In genomic region chr5:73491074-73491836, GRCm38 (mm10) we compare ENCODE assay signal across 8 mouse cellular contexts. TPM values are rescaled to one million over a fixed set of nuclear protein-coding genes. Genes with fewer than 3 reads are reported as not detected.
DNase-seq lines count a peak whose midpoint lies in the region; ATAC-seq lines count a peak whose summit lies in the region.

No protein-coding gene starts in this region.

- H3K9ac ChIP-seq in forebrain, embryonic 13.5 days, result peak overlapping the region; percentile 82
- peak overlapping the region; percentile 77 for H3K9ac ChIP-seq in limb, embryonic 11.5 days (ENCODE audit: low read length)
- H3K9ac ChIP-seq in midbrain, embryonic 15.5 days, result peak overlapping the region; percentile 76

- peak overlapping the region; percentile 75 for H3K4me2 ChIP-seq in forebrain, embryonic 13.5 days
- H3K4me2 ChIP-seq in limb, embryonic 11.5 days (ENCODE audit: low read depth, severe bottlenecking), result peak overlapping the region; percentile 94
- H3K4me2 ChIP-seq in midbrain, embryonic 15.5 days, result peak overlapping the region; percentile 91

- peak overlapping the region; percentile 90 for H3K4me3 ChIP-seq in brown adipose tissue, adult 24 weeks (ENCODE audit: insufficient read depth, low read depth, low read length)
- H3K4me3 ChIP-seq in forebrain, embryonic 13.5 days, result peak overlapping the region; percentile 73
- peak overlapping the region; percentile 82 for H3K4me3 ChIP-seq in limb, embryonic 11.5 days (ENCODE audit: low read depth, low read length)
- H3K4me3 ChIP-seq in midbrain, embryonic 15.5 days, result peak overlapping the region; percentile 97

- no peaks in the 10 kb centered on the region for H3K36me3 ChIP-seq in forebrain, embryonic 13.5 days (ENCODE audit: poor library complexity, severe bottlenecking)
- H3K36me3 ChIP-seq in limb, embryonic 11.5 days (ENCODE audit: control insufficient read depth, insufficient read depth, low read length), result no peaks in the 10 kb centered on the region
- no peaks in the 10 kb centered on the region for H3K36me3 ChIP-seq in midbrain, embryonic 15.5 days (replicated peaks)

- no peaks in the 10 kb centered on the region for H3K27me3 ChIP-seq in forebrain, embryonic 13.5 days
- H3K27me3 ChIP-seq in limb, embryonic 11.5 days (ENCODE audit: control insufficient read depth, insufficient read depth, low read length), result no peaks in the 10 kb centered on the region
- H3K27me3 ChIP-seq in midbrain, embryonic 15.5 days (replicated peaks), result no peaks in the 10 kb centered on the region

- intact Hi-C loops in left cerebral cortex, postnatal 4 days (cut with DNase I), result no loop called here
- intact Hi-C loops in left cerebral cortex, postnatal 25 days (cut with DNase I), result loop anchor here (5.0 kb wide), 2 partner anchors 46 to 146 kb away; no protein-coding TSS in a partner anchor

- peak; percentile 43 for ATAC-seq in forebrain, embryonic 13.5 days
- peak; percentile 8; the same call in 1 of the 2 replicates for ATAC-seq in limb, embryonic 11.5 days (ENCODE audit: insufficient number of reproducible peaks, low FRiP score, low TSS enrichment, low read depth)
- ATAC-seq in midbrain, embryonic 15.5 days (replicated peaks), result peak; percentile 58
- ATAC-seq in activated CD4-positive, CD25-positive, alpha-beta regulatory T cell, adult 4 months, result no peak

- H3K9me3 ChIP-seq in forebrain, embryonic 13.5 days (replicated peaks), result no peaks in the 10 kb centered on the region
- no peaks in the 10 kb centered on the region for H3K9me3 ChIP-seq in limb, embryonic 11.5 days (ENCODE audit: control insufficient read depth, low read length)
- no peaks in the 10 kb centered on the region for H3K9me3 ChIP-seq in midbrain, embryonic 15.5 days

- WGBS in forebrain, embryonic 13.5 days, result under 1% methylated on average over 58 of the region's 70 CpGs
- WGBS in limb, embryonic 11.5 days, result under 1% methylated on average over 61 of the region's 70 CpGs
- WGBS in midbrain, embryonic 15.5 days, result under 1% methylated on average over 61 of the region's 70 CpGs

- H3K27ac ChIP-seq in brown adipose tissue, adult 24 weeks (replicated peaks; ENCODE audit: low read depth, low read length), result no peak overlapping the region
- peak overlapping the region; percentile 97 for H3K27ac ChIP-seq in forebrain, embryonic 13.5 days
- H3K27ac ChIP-seq in limb, embryonic 11.5 days (replicated peaks; ENCODE audit: low read depth, low read length), result peak overlapping the region; percentile 78
- peak overlapping the region; percentile 96 for H3K27ac ChIP-seq in midbrain, embryonic 15.5 days

- H3K4me1 ChIP-seq in brown adipose tissue, adult 24 weeks (ENCODE audit: control insufficient read depth, insufficient read depth, insufficient read length, low read length), result 0 out of 2 replicates have a peak, but pooled peaks cover 2% of the 10 kb centered on the region
- H3K4me1 ChIP-seq in forebrain, embryonic 13.5 days, result peaks cover 17% of the 10 kb centered on the region
- H3K4me1 ChIP-seq in limb, embryonic 11.5 days (ENCODE audit: control insufficient read depth, insufficient read depth, low read length), result 0 out of 2 replicates have a peak, but pooled peaks cover 2% of the 10 kb centered on the region
- H3K4me1 ChIP-seq in midbrain, embryonic 15.5 days, result peaks cover 19% of the 10 kb centered on the region

- DNase-seq in left cerebral cortex, postnatal 4 days, result peak; percentile 73
- DNase-seq in left cerebral cortex, postnatal 25 days (ENCODE audit: low spot score in 2 of 2), result no peak
- DNase-seq in limb, embryonic 11.5 days (ENCODE audit: low spot score), result no peak
- DNase-seq in spleen, postnatal 10 days (ENCODE audit: low spot score in 2 of 2), result no peak

RNA-seq across cellular contexts. Expression of gene Dcun1d4, which starts 10.5 kb away (rescaled TPM):
- total RNA-seq in left cerebral cortex, postnatal 4 days (2021), result 10 to 100 TPM; 68.2 to 72.1 TPM
- total RNA-seq in left cerebral cortex, postnatal 25 days (2021), result 100 to 1,000 TPM; 118 to 122 TPM
- polyA plus RNA-seq in brown adipose tissue, adult 24 weeks (2012; ENCODE audit: insufficient read depth, insufficient read length, missing spikeins), result 14.7 and 19.3 TPM in 2 replicates
- 42.8 and 47.8 TPM in 2 replicates for polyA plus RNA-seq in forebrain, embryonic 13.5 days (2015; fragmentation: Nextera tagmentation; extraction: Ambion mirVana)
- polyA plus RNA-seq in limb, embryonic 11.5 days (2014; fragmentation: Nextera tagmentation; extraction: Ambion mirVana), result 55.7 and 56.9 TPM in 2 replicates
- polyA plus RNA-seq in midbrain, embryonic 15.5 days (2015; fragmentation: Nextera tagmentation; extraction: Ambion mirVana), result 46.7 and 52.2 TPM in 2 replicates
- polyA plus RNA-seq in activated CD4-positive, CD25-positive, alpha-beta regulatory T cell, adult 4 months (2017; shearing (Covaris generic)), result 10 to 100 TPM; 11.0 to 13.4 TPM
